Mouse (Mus musculus) thymus, postnatal 4 days (tissue): ENCODE measurements at regions not wholly inside any gene's neighbourhood (a gene's known extent, or its start where the extent isn't known, plus 50 kb on each side); places are given as distances from the start of the nearest gene placed in this dataset.

ENCODE experiments used
- DNase-seq: peaks from one replicate; pipeline ENCODE4 v3.0.0; 2021

- DNase-seq: no peak
These were observed 903.3 kb downstream of the Mrps31 start for GRCm38 (mm10) chr8:23314275-23315123.

- no peak for DNase-seq
These were observed 908.4 kb downstream of the Mrps31 start for GRCm38 (mm10) chr8:23319556-23319955.

- DNase-seq: no peak
These were observed 910.0 kb downstream of the Mrps31 start for GRCm38 (mm10) chr8:23321166-23321565.

GRCm38 (mm10) chr8:23327283-23327682 lies 916.1 kb downstream of the Mrps31 start:
- no peak for DNase-seq

GRCm38 (mm10) chr8:23344161-23344560 lies 933.0 kb downstream of the Mrps31 start:
- DNase-seq: peak; percentile 15

GRCm38 (mm10) chr8:23351367-23351930 lies 940.3 kb downstream of the Mrps31 start:
- no peak for DNase-seq

GRCm38 (mm10) chr8:23352259-23353106 lies 941.3 kb downstream of the Mrps31 start:
- DNase-seq: no peak

GRCm38 (mm10) chr8:23360061-23360622 lies 949.0 kb downstream of the Mrps31 start:
- no peak for DNase-seq

GRCm38 (mm10) chr8:23360850-23361274 lies 949.7 kb downstream of the Mrps31 start:
- no peak for DNase-seq
